Mouse (Mus musculus) liver, postnatal 0 days (tissue): Measurements from ENCODE around the gene Strada. TPM values are rescaled to one million over a fixed set of nuclear protein-coding genes. Genes with fewer than 3 reads are reported as not detected.
A peak's percentile ranks its signal among the peaks of the same experiment; 100 is the strongest.

Source experiments
- ATAC-seq: fragments of 200-750 bp; cut with Nextera tagmentation; 2 replicates; pipeline ENCODE4 v1.8.0; 2017; ENCODE audit warnings: mild to moderate bottlenecking, moderate library complexity
- DNase-seq: peaks from one replicate; pipeline ENCODE4 v3.0.0-alpha.2; 2016
- H3K27ac ChIP-seq: fragments of 300-500 bp; sonication (generic); 2 replicates; pipeline ENCODE4 v1.5.1; 2014; ENCODE audit warnings: antibody characterized with exemption, moderate library complexity, mild to moderate bottlenecking, low read depth
- H3K27me3 ChIP-seq: fragments of 300-500 bp; sonication (generic); 2 replicates; pipeline ENCODE4 v1.6.1; 2014; ENCODE audit warnings: low read length, control low read depth, mixed read lengths; ENCODE audit not compliant: insufficient read depth
- H3K36me3 ChIP-seq: fragments of 300-500 bp; sonication (generic); replicated peaks from 2 replicates; pipeline ENCODE4 v1.6.1; 2014; ENCODE audit warnings: mild to moderate bottlenecking, control low read depth, low read length, moderate library complexity, mixed read lengths; ENCODE audit not compliant: insufficient read depth
- H3K4me1 ChIP-seq: fragments of 300-500 bp; sonication (generic); 2 replicates; pipeline ENCODE4 v1.6.1; 2014; ENCODE audit warnings: antibody characterized with exemption, mild to moderate bottlenecking, control low read depth; ENCODE audit not compliant: insufficient read depth
- H3K4me2 ChIP-seq: fragments of 300-500 bp; sonication (generic); 2 replicates; pipeline ENCODE4 v1.6.1; 2014; ENCODE audit warnings: low read depth, mild to moderate bottlenecking, low read length, moderate library complexity, mixed read lengths
- H3K4me3 ChIP-seq: fragments of 300-500 bp; sonication (generic); 2 replicates; pipeline ENCODE4 v1.5.1; 2014; ENCODE audit warnings: low read depth, low read length
- H3K9ac ChIP-seq: fragments of 300-500 bp; sonication (generic); replicated peaks from 2 replicates; pipeline ENCODE4 v1.6.1; 2014; ENCODE audit warnings: mild to moderate bottlenecking, moderate library complexity
- H3K9me3 ChIP-seq: fragments of 300-500 bp; sonication (generic); 2 replicates; pipeline ENCODE4 v1.6.1; 2016; ENCODE audit warnings: mild to moderate bottlenecking, control low read depth, low read length, mixed read lengths
- CTCF ChIP-seq: sonication (generic); IDR thresholded peaks from 2 replicates; pipeline ENCODE4 v1.5.1; 2016; ENCODE audit warnings: antibody characterized with exemption, low read depth
- EP300 ChIP-seq: IDR thresholded peaks from 2 replicates; pipeline ENCODE4 v1.6.1; 2016; ENCODE audit warnings: antibody characterized with exemption, low read depth, mild to moderate bottlenecking
- WGBS: fragments of 180-500 bp; shearing (Covaris S2); extraction: QIAGEN DNeasy Blood & Tissue Kit; methylation state at CpG from one replicate; pipeline ENCODE4 v1.1.7; 2014; ENCODE audit not compliant: insufficient replicate concordance; 5-methylcytosine and 5-hydroxymethylcytosine counted together
- polyA plus RNA-seq: library from polyadenylated mRNA; unstranded; fragments of >200 nt; fragmentation: Nextera tagmentation; extraction: Ambion mirVana; gene quantifications from 2 replicates; pipeline ENCODE4 v1.2.1, GENCODE M21; 2015

Strada gene
- polyA plus RNA-seq, 1 experiment from 2014 or later, result 4.9 TPM

GRCm38 (mm10) chr11:106158930-106159215, 43.1 kb downstream of the Strada start:
- H3K27me3 ChIP-seq, result no peaks in the 10 kb centered on the region
- peak overlapping the region; percentile 93 for H3K4me2 ChIP-seq
- DNase-seq (no peak), ATAC-seq (no peak)
- H3K27ac ChIP-seq, result peak overlapping the region; percentile 97
- WGBS, result 27% methylated on average over 9 of the region's 9 CpGs
- no peaks in the 10 kb centered on the region for H3K9me3 ChIP-seq
- H3K4me1 ChIP-seq, result peaks cover 30% of the 10 kb centered on the region
- peaks cover 21% of the 10 kb centered on the region for H3K36me3 ChIP-seq
- TF ChIP-seq EP300, result no peak
- TF ChIP-seq CTCF, result no peak
- H3K4me3 ChIP-seq, result peak overlapping the region; percentile 75
- H3K9ac ChIP-seq, result peak overlapping the region; percentile 88

GRCm38 (mm10) chr11:106158081-106158929, 43.7 kb downstream of the Strada start:
- Histone ChIP-seq H3K36me3 (peaks cover 21% of the 10 kb centered on the region), H3K9ac (peak overlapping the region; percentile 88), H3K9me3 (no peaks in the 10 kb centered on the region), H3K4me2 (peak overlapping the region; percentile 93), H3K4me3 (peak overlapping the region; percentile 75), H3K4me1 (peaks cover 31% of the 10 kb centered on the region), H3K27me3 (no peaks in the 10 kb centered on the region), H3K27ac (peak overlapping the region; percentile 97)
- TF ChIP-seq CTCF, result peak; percentile 78
- TF ChIP-seq EP300, result no peak
- DNase-seq (peak; percentile 50), ATAC-seq (no peak)
- WGBS, result 44% methylated on average over 14 of the region's 14 CpGs

DNA sequence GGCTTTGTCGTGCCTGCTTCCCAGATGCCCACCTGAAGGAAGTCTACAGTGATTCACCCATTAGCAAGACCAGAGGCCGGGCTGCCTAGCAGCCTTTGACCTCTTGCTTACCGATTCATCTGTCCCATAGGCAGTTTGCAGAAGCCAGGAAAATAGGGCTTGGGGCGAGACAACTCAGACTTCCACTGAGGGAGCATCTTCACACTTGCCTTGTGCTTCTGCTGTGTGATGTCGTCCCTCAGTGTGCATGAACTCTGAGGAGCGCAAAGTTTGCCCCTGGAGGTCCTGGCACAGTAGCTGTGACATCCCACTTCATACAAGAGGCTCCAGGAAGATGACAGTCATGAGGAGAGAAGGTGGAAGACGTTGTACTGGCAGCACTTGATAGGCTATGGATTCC, 44.8 kb downstream of the Strada start:
- Histone ChIP-seq H3K4me1 (peaks cover 31% of the 10 kb centered on the region), H3K9me3 (no peaks in the 10 kb centered on the region), H3K36me3 (peaks cover 23% of the 10 kb centered on the region), H3K27ac (no peak overlapping the region), H3K27me3 (no peaks in the 10 kb centered on the region), H3K4me3 (no peak overlapping the region), H3K9ac (no peak overlapping the region), H3K4me2 (no peak overlapping the region)
- ATAC-seq, result no peak
- 67% methylated on average over 7 of the region's 7 CpGs for WGBS
- DNase-seq, result no peak
- TF ChIP-seq CTCF, result no peak
- TF ChIP-seq EP300, result no peak

- Histone ChIP-seq H3K4me1 (peaks cover 29% of the 10 kb centered on the region), H3K9ac (no peak overlapping the region), H3K4me2 (no peak overlapping the region), H3K27me3 (no peaks in the 10 kb centered on the region), H3K27ac (no peak overlapping the region), H3K9me3 (no peaks in the 10 kb centered on the region), H3K4me3 (no peak overlapping the region), H3K36me3 (peaks cover 31% of the 10 kb centered on the region)
- no peak for DNase-seq
- WGBS, result 71% methylated on average over 1 of the region's 1 CpGs
- TF ChIP-seq EP300, result no peak
- TF ChIP-seq CTCF, result no peak
- ATAC-seq, result no peak
Measured at GRCm38 (mm10) chr11:106156257-106156656, 45.7 kb downstream of the Strada start.

DNA sequence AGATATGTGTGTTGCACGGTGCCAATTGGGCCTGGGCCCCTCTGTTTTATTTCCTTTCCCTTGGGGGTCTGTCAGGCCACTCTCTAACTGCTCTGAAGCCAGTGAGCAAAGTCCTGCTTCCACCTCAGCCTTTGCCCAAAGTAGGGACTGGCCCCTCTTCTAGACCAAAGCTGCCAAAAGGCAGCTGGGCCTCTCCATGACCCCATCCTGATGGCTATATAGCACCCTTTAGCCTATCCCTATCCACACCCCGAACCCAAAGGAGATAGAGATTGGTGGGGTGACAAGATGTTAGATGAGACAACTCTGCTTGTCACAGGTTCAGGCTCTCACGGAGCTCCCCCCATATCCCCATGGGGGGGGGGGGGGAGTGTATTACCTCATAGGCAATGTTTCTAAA, 46.2 kb downstream of the Strada start:
- TF ChIP-seq EP300, result no peak
- TF ChIP-seq CTCF, result no peak
- Histone ChIP-seq H3K4me1 (peaks cover 28% of the 10 kb centered on the region), H3K36me3 (peaks cover 35% of the 10 kb centered on the region), H3K27me3 (no peaks in the 10 kb centered on the region), H3K4me3 (no peak overlapping the region), H3K9ac (no peak overlapping the region), H3K27ac (no peak overlapping the region), H3K4me2 (no peak overlapping the region), H3K9me3 (no peaks in the 10 kb centered on the region)
- ATAC-seq, result no peak
- 47% methylated on average over 3 of the region's 3 CpGs for WGBS
- DNase-seq, result no peak

DNA sequence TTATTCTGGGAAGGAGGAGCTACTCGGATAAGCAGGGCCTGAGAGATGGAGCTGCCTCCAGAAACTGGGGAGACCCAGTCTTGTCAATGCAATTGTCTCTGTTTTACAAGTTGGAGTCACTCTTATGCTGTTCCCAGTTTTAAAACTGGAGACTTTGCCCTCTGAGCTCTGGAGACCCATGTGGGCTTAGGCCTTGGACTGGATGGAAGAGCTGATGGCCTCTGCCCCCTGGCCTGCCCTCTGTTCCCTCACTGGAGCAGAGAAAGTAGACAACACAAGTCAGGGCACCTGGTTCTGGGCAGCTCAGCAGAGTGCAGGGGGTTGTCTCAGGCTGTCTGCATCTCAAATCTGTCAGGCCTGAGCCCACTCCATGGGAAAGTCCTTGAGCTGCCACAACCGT, 47.2 kb downstream of the Strada start:
- H3K27ac ChIP-seq, result no peak overlapping the region
- peaks cover 45% of the 10 kb centered on the region for H3K36me3 ChIP-seq
- peaks cover 24% of the 10 kb centered on the region for H3K4me1 ChIP-seq
- no peaks in the 10 kb centered on the region for H3K9me3 ChIP-seq
- H3K27me3 ChIP-seq, result no peaks in the 10 kb centered on the region
- 67% methylated on average over 2 of the region's 2 CpGs for WGBS
- H3K4me3 ChIP-seq, result no peak overlapping the region
- no peak for ATAC-seq
- no peak overlapping the region for H3K9ac ChIP-seq
- no peak overlapping the region for H3K4me2 ChIP-seq
- no peak for DNase-seq
- TF ChIP-seq CTCF (no peak), EP300 (no peak)
